Mouse (Mus musculus) embryonic fibroblast, embryonic 13.5 days (primary cell): ENCODE data around the gene Prickle1.

Experiments used
- CTCF ChIP-seq: IDR thresholded peaks from 2 replicates; pipeline ENCODE4 v1.5.1; 2011; ENCODE audit warnings: mild to moderate bottlenecking, control low read depth, low read length, moderate library complexity, borderline replicate concordance; ENCODE audit not compliant: insufficient read depth
- POLR2A ChIP-seq: IDR thresholded peaks from 2 replicates; pipeline ENCODE4 v1.6.1; 2011; ENCODE audit warnings: low read depth, mild to moderate bottlenecking, control low read depth, low read length, moderate library complexity

DNA sequence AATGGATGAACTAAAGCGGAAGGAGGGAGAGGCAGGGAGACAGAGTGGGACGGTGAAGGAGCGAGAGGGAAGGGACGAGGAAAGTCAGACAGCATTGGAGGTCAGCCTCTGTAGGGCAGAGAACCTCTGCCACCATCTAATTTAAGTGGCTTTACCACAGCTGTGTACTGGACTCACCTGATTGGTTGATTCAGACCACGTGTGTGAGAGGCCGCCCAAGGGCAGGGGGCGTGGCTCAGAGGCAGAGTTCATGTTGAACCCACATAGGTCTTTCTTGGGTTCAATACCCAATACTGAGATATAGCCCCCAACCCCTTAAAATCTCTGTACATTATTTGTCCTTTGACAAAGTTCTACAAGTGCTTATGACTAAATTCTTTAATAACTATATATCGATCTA lies 8.0 kb downstream of the Prickle1 start:
- TF ChIP-seq CTCF (no peak), POLR2A (no peak)
